Mouse (Mus musculus): ENCODE results near the gene Spsb1. TPM values are rescaled to one million over a fixed set of nuclear protein-coding genes. Genes with fewer than 3 reads are reported as not detected.

Spsb1 gene
- polyA plus RNA-seq, 1 experiment from 2014 or later, result 11.7 TPM

GRCm38 (mm10) chr4:149977181-149977580 lies 22.3 kb upstream of the Spsb1 start:
- H3K27me3 ChIP-seq (ENCODE audit: control insufficient read depth, insufficient read depth, low read length), result no peaks in the 10 kb centered on the region
- H3K4me3 ChIP-seq (ENCODE audit: low read depth, low read length), result no peak overlapping the region
- H3K9ac ChIP-seq (ENCODE audit: low read depth, low read length), result no peak overlapping the region
- H3K4me2 ChIP-seq (replicated peaks; ENCODE audit: low read depth, low read length), result no peak overlapping the region
- 67% methylated on average over 6 of the region's 6 CpGs for WGBS
- no peak overlapping the region for H3K27ac ChIP-seq (ENCODE audit: low read depth, low read length)
- no peak for ATAC-seq (ENCODE audit: low FRiP score)
- no peaks in the 10 kb centered on the region for H3K36me3 ChIP-seq (ENCODE audit: control insufficient read depth, insufficient read depth, low read length)
- no peak for DNase-seq (ENCODE audit: low spot score)
- H3K4me1 ChIP-seq (replicated peaks; ENCODE audit: control insufficient read depth, insufficient read depth, low read length), result peaks cover 6% of the 10 kb centered on the region; the same call in 1 of the 2 replicates
- H3K9me3 ChIP-seq (ENCODE audit: control insufficient read depth, low read length), result no peaks in the 10 kb centered on the region

- Histone ChIP-seq H3K4me3 (ENCODE audit: low read depth, low read length) (no peak overlapping the region), H3K27me3 (ENCODE audit: control insufficient read depth, insufficient read depth, low read length) (no peaks in the 10 kb centered on the region), H3K4me2 (replicated peaks; ENCODE audit: low read depth, low read length) (no peak overlapping the region), H3K9me3 (ENCODE audit: control insufficient read depth, low read length) (no peaks in the 10 kb centered on the region), H3K9ac (ENCODE audit: low read depth, low read length) (no peak overlapping the region), H3K27ac (ENCODE audit: low read depth, low read length) (no peak overlapping the region), H3K4me1 (replicated peaks; ENCODE audit: control insufficient read depth, insufficient read depth, low read length) (peaks cover 6% of the 10 kb centered on the region; the same call in 1 of the 2 replicates), H3K36me3 (ENCODE audit: control insufficient read depth, insufficient read depth, low read length) (no peaks in the 10 kb centered on the region)
- ATAC-seq (ENCODE audit: low FRiP score), result no peak
- no peak for DNase-seq (ENCODE audit: low spot score)
- WGBS, result 82% methylated on average over 5 of the region's 5 CpGs
Measured at GRCm38 (mm10) chr4:149975730-149976254, 20.9 kb upstream of the Spsb1 start.

GRCm38 (mm10) chr4:149975291-149975690 lies 20.4 kb upstream of the Spsb1 start:
- Histone ChIP-seq H3K27me3 (ENCODE audit: control insufficient read depth, insufficient read depth, low read length) (no peaks in the 10 kb centered on the region), H3K4me3 (ENCODE audit: low read depth, low read length) (no peak overlapping the region), H3K27ac (ENCODE audit: low read depth, low read length) (no peak overlapping the region), H3K9ac (ENCODE audit: low read depth, low read length) (no peak overlapping the region), H3K36me3 (ENCODE audit: control insufficient read depth, insufficient read depth, low read length) (no peaks in the 10 kb centered on the region), H3K9me3 (ENCODE audit: control insufficient read depth, low read length) (no peaks in the 10 kb centered on the region), H3K4me1 (replicated peaks; ENCODE audit: control insufficient read depth, insufficient read depth, low read length) (peaks cover 6% of the 10 kb centered on the region; the same call in 1 of the 2 replicates), H3K4me2 (replicated peaks; ENCODE audit: low read depth, low read length) (no peak overlapping the region)
- DNase-seq (ENCODE audit: low spot score) (no peak), ATAC-seq (ENCODE audit: low FRiP score) (no peak)
- 71% methylated on average over 8 of the region's 8 CpGs for WGBS

GRCm38 (mm10) chr4:149971393-149971792 lies 16.6 kb upstream of the Spsb1 start:
- Histone ChIP-seq H3K4me2 (replicated peaks; ENCODE audit: low read depth, low read length) (no peak overlapping the region), H3K4me1 (replicated peaks; ENCODE audit: control insufficient read depth, insufficient read depth, low read length) (no peaks in the 10 kb centered on the region), H3K36me3 (ENCODE audit: control insufficient read depth, insufficient read depth, low read length) (no peaks in the 10 kb centered on the region), H3K9ac (ENCODE audit: low read depth, low read length) (no peak overlapping the region), H3K27ac (ENCODE audit: low read depth, low read length) (no peak overlapping the region), H3K9me3 (ENCODE audit: control insufficient read depth, low read length) (no peaks in the 10 kb centered on the region), H3K27me3 (ENCODE audit: control insufficient read depth, insufficient read depth, low read length) (no peaks in the 10 kb centered on the region), H3K4me3 (ENCODE audit: low read depth, low read length) (no peak overlapping the region)
- DNase-seq (ENCODE audit: low spot score), result no peak
- ATAC-seq (ENCODE audit: low FRiP score), result no peak
- 73% methylated on average over 9 of the region's 9 CpGs for WGBS

GRCm38 (mm10) chr4:149968526-149968925 lies 13.7 kb upstream of the Spsb1 start:
- no peaks in the 10 kb centered on the region for H3K9me3 ChIP-seq (ENCODE audit: control insufficient read depth, low read length)
- no peak for ATAC-seq (ENCODE audit: low FRiP score)
- no peaks in the 10 kb centered on the region for H3K36me3 ChIP-seq (ENCODE audit: control insufficient read depth, insufficient read depth, low read length)
- no peak overlapping the region for H3K27ac ChIP-seq (ENCODE audit: low read depth, low read length)
- no peaks in the 10 kb centered on the region for H3K27me3 ChIP-seq (ENCODE audit: control insufficient read depth, insufficient read depth, low read length)
- H3K4me1 ChIP-seq (replicated peaks; ENCODE audit: control insufficient read depth, insufficient read depth, low read length), result no peaks in the 10 kb centered on the region
- 35% methylated on average over 6 of the region's 6 CpGs for WGBS
- H3K4me2 ChIP-seq (replicated peaks; ENCODE audit: low read depth, low read length), result no peak overlapping the region
- H3K4me3 ChIP-seq (ENCODE audit: low read depth, low read length), result no peak overlapping the region
- DNase-seq (ENCODE audit: low spot score), result no peak
- no peak overlapping the region for H3K9ac ChIP-seq (ENCODE audit: low read depth, low read length)

GRCm38 (mm10) chr4:149966963-149967362 lies 12.1 kb upstream of the Spsb1 start:
- Histone ChIP-seq H3K9me3 (ENCODE audit: control insufficient read depth, low read length) (no peaks in the 10 kb centered on the region), H3K4me3 (ENCODE audit: low read depth, low read length) (no peak overlapping the region), H3K4me2 (replicated peaks; ENCODE audit: low read depth, low read length) (no peak overlapping the region), H3K4me1 (replicated peaks; ENCODE audit: control insufficient read depth, insufficient read depth, low read length) (no peaks in the 10 kb centered on the region), H3K36me3 (ENCODE audit: control insufficient read depth, insufficient read depth, low read length) (no peaks in the 10 kb centered on the region), H3K9ac (ENCODE audit: low read depth, low read length) (no peak overlapping the region), H3K27me3 (ENCODE audit: control insufficient read depth, insufficient read depth, low read length) (no peaks in the 10 kb centered on the region), H3K27ac (ENCODE audit: low read depth, low read length) (no peak overlapping the region)
- DNase-seq (ENCODE audit: low spot score), result no peak
- no peak for ATAC-seq (ENCODE audit: low FRiP score)
- WGBS, result 85% methylated on average over 9 of the region's 9 CpGs

- no peak for ATAC-seq (ENCODE audit: low FRiP score)
- Histone ChIP-seq H3K4me2 (replicated peaks; ENCODE audit: low read depth, low read length) (no peak overlapping the region), H3K27me3 (ENCODE audit: control insufficient read depth, insufficient read depth, low read length) (no peaks in the 10 kb centered on the region), H3K9ac (ENCODE audit: low read depth, low read length) (no peak overlapping the region), H3K36me3 (ENCODE audit: control insufficient read depth, insufficient read depth, low read length) (no peaks in the 10 kb centered on the region), H3K4me1 (replicated peaks; ENCODE audit: control insufficient read depth, insufficient read depth, low read length) (no peaks in the 10 kb centered on the region), H3K4me3 (ENCODE audit: low read depth, low read length) (no peak overlapping the region), H3K9me3 (ENCODE audit: control insufficient read depth, low read length) (no peaks in the 10 kb centered on the region), H3K27ac (ENCODE audit: low read depth, low read length) (no peak overlapping the region)
- 81% methylated on average over 5 of the region's 5 CpGs for WGBS
- no peak for DNase-seq (ENCODE audit: low spot score)
Measured at GRCm38 (mm10) chr4:149966252-149966651, 11.4 kb upstream of the Spsb1 start.

GRCm38 (mm10) chr4:149965672-149966071 lies 10.8 kb upstream of the Spsb1 start:
- no peak for DNase-seq (ENCODE audit: low spot score)
- H3K4me1 ChIP-seq (replicated peaks; ENCODE audit: control insufficient read depth, insufficient read depth, low read length), result no peaks in the 10 kb centered on the region
- no peaks in the 10 kb centered on the region for H3K27me3 ChIP-seq (ENCODE audit: control insufficient read depth, insufficient read depth, low read length)
- H3K36me3 ChIP-seq (ENCODE audit: control insufficient read depth, insufficient read depth, low read length), result no peaks in the 10 kb centered on the region
- H3K4me3 ChIP-seq (ENCODE audit: low read depth, low read length), result no peak overlapping the region
- ATAC-seq (ENCODE audit: low FRiP score), result no peak
- 78% methylated on average over 6 of the region's 6 CpGs for WGBS
- no peak overlapping the region for H3K9ac ChIP-seq (ENCODE audit: low read depth, low read length)
- H3K4me2 ChIP-seq (replicated peaks; ENCODE audit: low read depth, low read length), result no peak overlapping the region
- no peaks in the 10 kb centered on the region for H3K9me3 ChIP-seq (ENCODE audit: control insufficient read depth, low read length)
- H3K27ac ChIP-seq (ENCODE audit: low read depth, low read length), result no peak overlapping the region

- ATAC-seq (ENCODE audit: low FRiP score) (no peak), DNase-seq (ENCODE audit: low spot score) (no peak)
- H3K4me2 ChIP-seq (replicated peaks; ENCODE audit: low read depth, low read length), result no peak overlapping the region
- no peaks in the 10 kb centered on the region for H3K36me3 ChIP-seq (ENCODE audit: control insufficient read depth, insufficient read depth, low read length)
- no peak overlapping the region for H3K9ac ChIP-seq (ENCODE audit: low read depth, low read length)
- H3K4me3 ChIP-seq (ENCODE audit: low read depth, low read length), result no peak overlapping the region
- WGBS, result 77% methylated on average over 6 of the region's 6 CpGs
- H3K4me1 ChIP-seq (replicated peaks; ENCODE audit: control insufficient read depth, insufficient read depth, low read length), result no peaks in the 10 kb centered on the region
- H3K9me3 ChIP-seq (ENCODE audit: control insufficient read depth, low read length), result no peaks in the 10 kb centered on the region
- H3K27me3 ChIP-seq (ENCODE audit: control insufficient read depth, insufficient read depth, low read length), result no peaks in the 10 kb centered on the region
- H3K27ac ChIP-seq (ENCODE audit: low read depth, low read length), result no peak overlapping the region
Measured at GRCm38 (mm10) chr4:149965242-149965641, 10.4 kb upstream of the Spsb1 start.

All from hindbrain, embryonic 11.5 days (tissue).